Mouse (Mus musculus): Measurements from ENCODE around the gene Adamts14. TPM values are rescaled to one million over a fixed set of nuclear protein-coding genes. Genes with fewer than 3 reads are reported as not detected.

Gene Adamts14
- total and polyA plus RNA-seq, 2 experiments from 2014 or later = 1.2 to 4.3 TPM

DNA sequence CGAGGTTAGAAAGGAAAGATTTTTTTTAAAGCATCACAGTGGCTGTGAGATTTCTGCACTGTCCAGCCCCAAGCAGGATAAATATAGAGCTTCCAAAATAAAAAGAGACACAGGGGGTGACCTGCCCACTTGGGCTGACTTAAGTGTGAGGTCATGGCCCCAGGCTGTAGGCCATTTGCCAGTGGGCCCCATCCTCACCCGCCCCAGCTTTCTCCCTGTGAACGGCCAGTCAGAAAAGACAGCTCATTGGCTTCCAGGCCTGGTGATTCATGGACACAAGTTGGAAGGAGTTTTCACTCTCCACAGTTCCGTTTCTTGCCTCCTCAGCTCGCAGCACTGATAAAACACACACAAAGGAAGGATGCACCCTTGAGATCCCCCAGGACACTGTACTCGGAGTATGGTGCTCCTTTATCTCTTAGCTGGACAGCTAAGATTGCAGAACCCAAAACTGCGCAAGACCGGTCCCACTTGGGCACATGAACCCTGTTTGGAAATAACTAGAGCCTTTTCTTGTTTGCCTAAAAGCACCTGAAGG, 1.1 kb downstream of the Adamts14 start:
- no peaks in the 10 kb centered on the region for H3K36me3 ChIP-seq (replicated peaks; ENCODE audit: control insufficient read depth, insufficient read depth, low read length)
- H3K27ac ChIP-seq (ENCODE audit: low read depth) = peak overlapping the region; percentile 75
- H3K4me3 ChIP-seq (ENCODE audit: low read depth, low read length) = peak overlapping the region; percentile 52
- DNase-seq (ENCODE audit: low spot score) (peak; percentile 16), ATAC-seq (ENCODE audit: insufficient read depth, low read depth) (no peak)
- no peaks in the 10 kb centered on the region; the same call in none of the 2 replicates for H3K27me3 ChIP-seq (ENCODE audit: control insufficient read depth, insufficient read depth, low read length)
- WGBS = 38% methylated on average over 8 of the region's 8 CpGs
- no peak for TF ChIP-seq EP300 (IDR thresholded peaks at IDR 0.05; ENCODE audit: low read depth)
- no peak for TF ChIP-seq CTCF (IDR thresholded peaks at IDR 0.05; ENCODE audit: low read depth)
- peak overlapping the region; percentile 84 for H3K4me2 ChIP-seq (ENCODE audit: low read depth, low read length)
- no peaks in the 10 kb centered on the region for H3K9me3 ChIP-seq (replicated peaks; ENCODE audit: control insufficient read depth, low read length)
- H3K9ac ChIP-seq (replicated peaks; ENCODE audit: low read depth, low read length) = no peak overlapping the region
- peaks cover 8% of the 10 kb centered on the region; the same call in 1 of the 2 replicates for H3K4me1 ChIP-seq (ENCODE audit: control insufficient read depth, insufficient read depth)

DNA sequence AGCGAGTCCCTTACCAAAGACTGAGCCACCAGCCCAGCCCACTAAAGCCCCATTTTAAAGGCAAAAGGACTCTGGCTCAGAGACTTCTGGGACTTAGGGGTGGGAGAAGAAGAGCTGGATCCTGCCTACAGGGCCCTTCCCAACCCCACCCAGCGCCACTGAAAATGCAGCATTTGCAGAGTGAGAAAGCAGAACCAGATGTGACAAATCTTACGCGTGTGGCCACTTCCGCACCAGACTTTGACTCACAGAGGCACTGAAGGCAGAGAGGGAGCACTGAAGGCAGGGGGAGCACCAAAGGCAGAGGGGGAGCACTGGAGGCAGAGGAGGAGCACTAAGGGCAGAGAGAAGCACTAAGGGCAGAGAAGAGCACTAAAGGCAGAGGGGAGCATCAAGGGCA, 5.9 kb downstream of the Adamts14 start:
- Histone ChIP-seq H3K9me3 (replicated peaks; ENCODE audit: control insufficient read depth, low read length) (no peaks in the 10 kb centered on the region), H3K4me3 (ENCODE audit: low read depth, low read length) (no peak overlapping the region), H3K4me1 (ENCODE audit: control insufficient read depth, insufficient read depth) (no peaks in the 10 kb centered on the region), H3K27me3 (ENCODE audit: control insufficient read depth, insufficient read depth, low read length) (no peaks in the 10 kb centered on the region; the same call in none of the 2 replicates), H3K36me3 (replicated peaks; ENCODE audit: control insufficient read depth, insufficient read depth, low read length) (no peaks in the 10 kb centered on the region), H3K9ac (replicated peaks; ENCODE audit: low read depth, low read length) (no peak overlapping the region), H3K4me2 (ENCODE audit: low read depth, low read length) (no peak overlapping the region), H3K27ac (ENCODE audit: low read depth) (no peak overlapping the region)
- 83% methylated on average over 5 of the region's 5 CpGs for WGBS
- ATAC-seq (ENCODE audit: insufficient read depth, low read depth) (no peak), DNase-seq (ENCODE audit: low spot score) (no peak)
- TF ChIP-seq CTCF (IDR thresholded peaks at IDR 0.05; ENCODE audit: low read depth) = no peak
- no peak for TF ChIP-seq EP300 (IDR thresholded peaks at IDR 0.05; ENCODE audit: low read depth)

DNA sequence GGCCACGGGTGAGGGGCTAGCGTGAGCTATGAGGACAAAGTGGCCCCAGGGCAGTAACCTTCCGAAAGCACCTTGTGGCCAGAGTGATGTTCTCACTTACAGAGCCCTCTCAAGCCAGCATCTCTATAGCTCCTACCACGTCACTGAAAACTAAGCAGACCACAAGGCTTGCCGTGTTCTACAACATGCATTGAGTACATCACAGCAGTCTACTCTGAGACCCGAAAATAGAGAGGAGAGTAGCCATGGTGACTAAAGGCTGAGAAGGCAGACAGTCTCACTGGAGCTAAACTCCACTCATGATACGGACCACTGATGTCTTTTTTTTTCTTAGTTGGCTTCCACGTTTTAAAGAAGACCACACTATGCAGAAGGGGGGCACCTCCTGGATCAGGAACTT, 9.6 kb downstream of the Adamts14 start:
- TF ChIP-seq CTCF (IDR thresholded peaks at IDR 0.05; ENCODE audit: low read depth) (no peak), EP300 (IDR thresholded peaks at IDR 0.05; ENCODE audit: low read depth) (no peak)
- Histone ChIP-seq H3K27me3 (ENCODE audit: control insufficient read depth, insufficient read depth, low read length) (no peaks in the 10 kb centered on the region), H3K9ac (replicated peaks; ENCODE audit: low read depth, low read length) (no peak overlapping the region), H3K36me3 (replicated peaks; ENCODE audit: control insufficient read depth, insufficient read depth, low read length) (no peaks in the 10 kb centered on the region), H3K4me3 (ENCODE audit: low read depth, low read length) (no peak overlapping the region), H3K9me3 (replicated peaks; ENCODE audit: control insufficient read depth, low read length) (no peaks in the 10 kb centered on the region), H3K27ac (ENCODE audit: low read depth) (no peak overlapping the region), H3K4me2 (ENCODE audit: low read depth, low read length) (no peak overlapping the region), H3K4me1 (ENCODE audit: control insufficient read depth, insufficient read depth) (peaks cover 4% of the 10 kb centered on the region; the same call in 1 of the 2 replicates)
- no peak for DNase-seq (ENCODE audit: low spot score)
- WGBS = 82% methylated on average over 8 of the region's 8 CpGs
- no peak for ATAC-seq (ENCODE audit: insufficient read depth, low read depth)

DNA sequence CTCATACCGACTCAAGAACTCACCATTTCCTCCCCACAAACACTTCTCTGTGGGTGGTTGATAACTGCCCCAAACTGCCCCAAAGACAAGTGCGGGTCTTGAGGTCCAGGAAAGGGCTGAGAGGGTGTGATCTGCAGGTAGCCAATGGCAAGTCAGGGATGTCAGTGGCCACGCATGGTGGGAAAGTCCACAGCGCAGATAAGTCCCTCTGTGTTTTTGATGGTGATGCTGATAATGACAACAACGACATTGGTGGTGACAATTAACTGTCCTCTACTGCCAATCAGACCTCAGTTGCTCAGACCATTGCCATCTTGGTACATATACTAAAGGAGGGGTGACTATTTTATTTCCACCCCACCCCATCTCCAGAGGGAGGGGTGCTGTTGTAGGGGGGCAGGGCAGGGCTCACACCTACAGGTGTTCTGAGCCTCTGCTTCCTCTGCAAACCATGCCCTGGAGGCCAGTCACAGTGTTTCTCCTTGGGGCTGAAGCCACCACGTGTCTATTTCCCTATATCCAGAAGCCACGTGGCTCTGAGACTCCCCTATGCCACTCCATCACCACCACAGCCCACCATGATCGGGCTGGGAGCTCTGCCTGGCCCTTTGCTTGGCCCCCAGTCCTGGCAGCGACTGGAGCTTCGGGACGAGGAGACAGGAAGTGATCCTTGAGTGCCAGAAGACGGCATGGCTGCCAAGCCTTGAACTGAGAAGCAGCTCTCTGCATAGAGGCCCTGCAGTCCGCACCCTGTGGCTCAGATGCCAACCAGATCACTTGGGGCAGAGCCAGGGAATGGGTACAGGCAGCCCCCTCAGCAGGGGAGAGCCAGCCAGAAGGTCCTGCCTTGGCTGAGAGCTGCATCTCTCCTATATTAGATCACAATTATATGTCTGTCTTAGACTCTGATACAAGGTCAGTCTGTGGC, 11.7 kb downstream of the Adamts14 start:
- no peak for ATAC-seq (ENCODE audit: insufficient read depth, low read depth)
- Histone ChIP-seq H3K4me1 (ENCODE audit: control insufficient read depth, insufficient read depth) (peaks cover 4% of the 10 kb centered on the region; the same call in 1 of the 2 replicates), H3K27me3 (ENCODE audit: control insufficient read depth, insufficient read depth, low read length) (no peaks in the 10 kb centered on the region), H3K36me3 (replicated peaks; ENCODE audit: control insufficient read depth, insufficient read depth, low read length) (no peaks in the 10 kb centered on the region), H3K9ac (replicated peaks; ENCODE audit: low read depth, low read length) (no peak overlapping the region), H3K27ac (ENCODE audit: low read depth) (no peak overlapping the region), H3K4me3 (ENCODE audit: low read depth, low read length) (no peak overlapping the region), H3K4me2 (ENCODE audit: low read depth, low read length) (no peak overlapping the region), H3K9me3 (replicated peaks; ENCODE audit: control insufficient read depth, low read length) (peaks cover 6% of the 10 kb centered on the region; the same call in 1 of the 2 replicates)
- WGBS = 53% methylated on average over 13 of the region's 13 CpGs
- TF ChIP-seq EP300 (IDR thresholded peaks at IDR 0.05; ENCODE audit: low read depth) (no peak), CTCF (IDR thresholded peaks at IDR 0.05; ENCODE audit: low read depth) (no peak)
- DNase-seq (ENCODE audit: low spot score) = no peak

DNA sequence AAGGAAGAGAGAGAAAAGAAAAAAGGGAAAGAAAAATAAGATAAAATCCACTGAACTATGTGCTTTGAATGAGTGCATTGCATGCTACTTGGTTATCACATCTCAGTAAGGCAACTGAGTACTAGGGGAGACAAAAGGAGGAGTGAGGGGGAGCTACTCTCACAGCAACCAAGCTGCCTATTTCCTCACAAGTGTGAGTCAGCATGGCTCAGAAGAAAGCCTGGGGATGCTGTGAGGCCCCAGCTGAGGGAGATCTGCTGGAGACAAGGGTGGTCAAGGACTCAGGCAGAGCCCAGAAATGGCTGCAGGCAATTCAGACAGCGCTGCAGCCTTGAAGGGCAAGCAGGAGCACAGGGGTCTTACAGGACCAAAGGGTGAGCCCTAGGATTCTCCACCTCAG, 15.1 kb downstream of the Adamts14 start:
- H3K4me2 ChIP-seq (ENCODE audit: low read depth, low read length) = no peak overlapping the region
- DNase-seq (ENCODE audit: low spot score) (no peak), ATAC-seq (ENCODE audit: insufficient read depth, low read depth) (no peak)
- no peaks in the 10 kb centered on the region for H3K27me3 ChIP-seq (ENCODE audit: control insufficient read depth, insufficient read depth, low read length)
- H3K4me3 ChIP-seq (ENCODE audit: low read depth, low read length) = no peak overlapping the region
- TF ChIP-seq EP300 (IDR thresholded peaks at IDR 0.05; ENCODE audit: low read depth) (no peak), CTCF (IDR thresholded peaks at IDR 0.05; ENCODE audit: low read depth) (no peak)
- no peak overlapping the region for H3K9ac ChIP-seq (replicated peaks; ENCODE audit: low read depth, low read length)
- H3K9me3 ChIP-seq (replicated peaks; ENCODE audit: control insufficient read depth, low read length) = peaks cover 11% of the 10 kb centered on the region; the same call in 1 of the 2 replicates
- H3K36me3 ChIP-seq (replicated peaks; ENCODE audit: control insufficient read depth, insufficient read depth, low read length) = no peaks in the 10 kb centered on the region
- WGBS = 70% methylated on average over 1 of the region's 1 CpGs
- H3K4me1 ChIP-seq (ENCODE audit: control insufficient read depth, insufficient read depth) = peaks cover 4% of the 10 kb centered on the region; the same call in 1 of the 2 replicates
- no peak overlapping the region for H3K27ac ChIP-seq (ENCODE audit: low read depth)

All from heart, postnatal 0 days (tissue).